Mouse (Mus musculus): ENCODE results near the gene Sept12.

DNA sequence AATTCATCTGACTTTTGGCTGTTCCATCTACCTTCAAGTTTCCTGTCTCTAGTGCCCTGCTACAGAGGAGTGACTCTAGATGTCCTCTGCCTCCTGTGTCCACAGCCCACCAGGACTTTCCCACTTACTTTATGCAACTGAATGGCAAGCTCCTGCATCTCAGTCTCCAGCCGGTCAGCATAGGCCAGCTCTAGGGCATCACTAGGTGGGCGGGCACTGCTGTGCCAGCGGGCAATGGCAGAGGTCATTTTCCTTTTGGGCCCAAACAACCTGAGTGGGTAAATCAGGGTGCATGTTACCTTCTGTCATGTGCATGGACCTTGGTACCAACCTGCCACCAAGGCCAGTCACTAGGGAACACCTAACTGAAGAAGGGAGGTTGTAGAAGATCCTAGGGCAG lies 54.2 kb downstream of the Sept12 start:
- no peak for TF ChIP-seq POLR2A (IDR thresholded peaks at IDR 0.05; ENCODE audit: low read depth, low read length)
- no peak for TF ChIP-seq CTCF (conservative IDR thresholded peaks at IDR 0.05; ENCODE audit: insufficient read depth, insufficient read length, low read depth, low read length)
